Mouse (Mus musculus): ENCODE measurements at regions not wholly inside any gene's neighbourhood (a gene's known extent, or its start where the extent isn't known, plus 50 kb on each side); places are given as distances from the start of the nearest gene placed in this dataset.

- intact Hi-C loops (cut with DNase I), result no loop called here
- peak; percentile 55 to 68 for DNase-seq (ENCODE audit: low spot score in 2 of 2)
These were observed 65.9 kb downstream of the Cdr1 start for GRCm38 (mm10) chrX:61119499-61119898.

- peak; percentile 11 to 50 for DNase-seq (ENCODE audit: low spot score in 2 of 2)
- intact Hi-C loops (cut with DNase I), result no loop called here
These were observed 68.0 kb downstream of the Cdr1 start for GRCm38 (mm10) chrX:61117368-61117767.

GRCm38 (mm10) chrX:61116010-61116447, 69.3 kb downstream of the Cdr1 start:
- peak; percentile 55 to 63 for DNase-seq (ENCODE audit: low spot score in 2 of 2)
- intact Hi-C loops (cut with DNase I), result no loop called here
